Mouse (Mus musculus) neural tube, embryonic 11.5 days (tissue): ENCODE results near the gene Xlr5c. TPM values are rescaled to one million over a fixed set of nuclear protein-coding genes. Genes with fewer than 3 reads are reported as not detected.
"Not testable (repeated sequence)": the region's sequence is repeated elsewhere in the genome, so short reads cannot be mapped to it uniquely, and the experiment has no call there.

Experiments
- ATAC-seq: fragments of 200-750 bp; cut with Nextera tagmentation; 2 replicates; pipeline ENCODE4 v1.8.0; 2017; ENCODE audit warnings: moderate number of reproducible peaks, mild to moderate bottlenecking, moderate TSS enrichment, moderate library complexity; ENCODE audit not compliant: insufficient read depth, low FRiP score, low TSS enrichment
- DNase-seq: peaks from one replicate; pipeline ENCODE4 v3.0.0-alpha.2; 2015; ENCODE audit warnings: low spot score
- H3K27ac ChIP-seq: fragments of 300-500 bp; sonication (generic); 2 replicates; pipeline ENCODE4 v1.5.1; 2014; ENCODE audit warnings: low read depth, mild to moderate bottlenecking, low read length
- H3K27me3 ChIP-seq: fragments of 300-500 bp; sonication (generic); 2 replicates; pipeline ENCODE4 v1.6.1; 2014; ENCODE audit warnings: mild to moderate bottlenecking, low read length, mixed read lengths; ENCODE audit not compliant: control insufficient read depth, insufficient read depth
- H3K36me3 ChIP-seq: fragments of 300-500 bp; sonication (generic); 2 replicates; pipeline ENCODE4 v1.6.1; 2014; ENCODE audit warnings: mild to moderate bottlenecking, low read length, moderate library complexity, mixed read lengths; ENCODE audit not compliant: control insufficient read depth, insufficient read depth
- H3K4me1 ChIP-seq: fragments of 300-500 bp; sonication (generic); 2 replicates; pipeline ENCODE4 v1.6.1; 2014; ENCODE audit warnings: low read length, mixed read lengths; ENCODE audit not compliant: control insufficient read depth, insufficient read depth
- H3K4me2 ChIP-seq: fragments of 300-500 bp; sonication (generic); 2 replicates; pipeline ENCODE4 v1.6.1; 2014; ENCODE audit warnings: low read depth, mild to moderate bottlenecking, moderate library complexity
- H3K4me3 ChIP-seq: fragments of 300-500 bp; sonication (generic); 2 replicates; pipeline ENCODE4 v1.5.1; 2014; ENCODE audit warnings: low read depth, low read length
- H3K9ac ChIP-seq: fragments of 300-500 bp; sonication (generic); 2 replicates; pipeline ENCODE4 v1.6.1; 2014; ENCODE audit warnings: mild to moderate bottlenecking, low read length
- H3K9me3 ChIP-seq: fragments of 300-500 bp; sonication (generic); 2 replicates; pipeline ENCODE4 v1.6.1; 2016; ENCODE audit warnings: low read length; ENCODE audit not compliant: control insufficient read depth
- WGBS: fragments of 180-500 bp; shearing (Covaris S2); extraction: QIAGEN DNeasy Blood & Tissue Kit; methylation state at CpG from one replicate; pipeline ENCODE4 v1.1.7; 2014; 5-methylcytosine and 5-hydroxymethylcytosine counted together
- polyA plus RNA-seq: library from polyadenylated mRNA; unstranded; fragments of >200 nt; fragmentation: Nextera tagmentation; extraction: Ambion mirVana; gene quantifications from 2 replicates; pipeline ENCODE4 v1.2.1, GENCODE M21; 2014

Xlr5c gene
- polyA plus RNA-seq, 1 experiment from 2014 or later: not detected

GRCm38 (mm10) chrX:73295745-73296144 lies 3.0 kb upstream of the Xlr5c start:
- ATAC-seq, H3K36me3 ChIP-seq, DNase-seq, H3K27ac ChIP-seq, H3K4me2 ChIP-seq, H3K4me1 ChIP-seq, H3K9me3 ChIP-seq, H3K27me3 ChIP-seq, H3K4me3 ChIP-seq, H3K9ac ChIP-seq: not testable (repeated sequence)
- WGBS: 81% methylated on average over 7 of the region's 10 CpGs

DNA sequence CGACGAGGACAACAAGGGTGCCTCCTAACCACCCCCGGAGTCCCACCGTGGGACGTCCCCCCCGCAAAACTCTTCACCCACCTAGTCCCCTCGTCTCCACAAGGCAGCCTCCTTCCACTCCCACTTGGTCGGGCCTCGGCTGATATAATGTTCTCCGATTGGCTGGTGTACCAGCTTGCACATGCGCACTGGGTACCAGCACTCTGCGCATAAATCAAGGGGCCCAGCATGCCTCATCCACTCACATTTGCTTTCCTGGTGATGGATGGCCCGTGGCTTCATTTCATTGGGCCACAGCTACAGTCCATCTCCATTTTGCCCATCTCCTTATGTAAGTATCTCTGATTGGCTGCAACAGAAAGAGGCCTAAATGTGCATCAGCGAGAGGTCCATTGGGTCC lies 27.5 kb downstream of the Xlr5c start, which contains the start of gene Xlr3c:
Gene Xlr3c (minus strand): TSS at position 121 of the 400 bp plus-strand sequence.
- not testable (repeated sequence) for H3K4me3 ChIP-seq, ATAC-seq, H3K4me1 ChIP-seq, H3K27ac ChIP-seq, H3K27me3 ChIP-seq, H3K9ac ChIP-seq, H3K9me3 ChIP-seq, H3K4me2 ChIP-seq, DNase-seq, H3K36me3 ChIP-seq
- 93% methylated on average over 14 of the region's 14 CpGs for WGBS

DNA sequence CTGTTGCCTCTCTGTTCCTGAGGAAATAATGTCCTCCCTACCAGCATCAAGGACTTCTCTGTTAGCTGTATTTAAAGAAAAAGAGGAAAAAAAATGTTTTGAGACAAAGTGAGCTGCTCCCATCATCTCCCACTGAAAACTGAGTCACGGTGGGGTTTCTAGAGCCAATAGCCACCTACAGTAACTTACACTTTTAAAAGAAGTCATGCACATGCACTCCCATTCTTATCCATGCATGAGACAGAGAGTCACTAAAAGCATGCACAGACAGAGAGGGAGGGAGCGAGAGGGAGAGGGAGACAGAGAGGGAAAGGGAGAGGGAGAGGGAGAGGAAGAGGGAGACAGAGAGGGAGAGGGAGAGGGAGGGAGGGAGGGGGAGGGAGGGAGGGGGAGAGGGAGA lies 30.3 kb downstream of the Xlr5c start:
- H3K4me1 ChIP-seq, ATAC-seq, H3K27ac ChIP-seq, H3K36me3 ChIP-seq, H3K4me3 ChIP-seq, H3K27me3 ChIP-seq, DNase-seq, H3K4me2 ChIP-seq, H3K9me3 ChIP-seq, H3K9ac ChIP-seq: not testable (repeated sequence)
- WGBS: 69% methylated on average over 1 of the region's 2 CpGs

DNA sequence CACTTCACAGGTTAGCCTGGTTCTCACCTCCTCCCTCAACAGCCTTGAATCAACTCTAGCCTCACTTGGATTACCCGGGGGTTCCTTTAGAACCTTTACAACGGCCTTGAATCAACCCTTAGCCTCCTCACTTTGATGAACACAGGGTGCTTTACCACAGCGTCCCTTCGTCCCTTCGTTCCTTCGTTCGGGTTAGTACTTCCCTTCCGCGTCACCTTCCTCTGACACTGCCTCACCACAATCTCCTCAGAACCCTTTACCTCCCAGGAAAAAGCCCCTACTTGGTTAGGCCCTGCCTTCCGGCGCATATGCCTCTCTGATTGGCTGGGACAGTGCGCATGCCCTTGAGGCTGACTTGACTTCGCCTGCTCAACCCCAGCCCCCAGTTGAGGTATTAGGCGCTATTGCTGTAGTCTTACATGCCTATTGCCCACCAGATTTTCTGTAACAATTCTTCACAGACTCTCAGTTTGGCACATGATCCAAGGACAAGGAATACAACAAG lies 49.9 kb downstream of the Xlr5c start, which contains the start of gene Xlr4c:
Gene Xlr4c (minus strand): TSS at position 310 of the 505 bp plus-strand sequence.
- H3K4me3 ChIP-seq, H3K4me1 ChIP-seq, H3K4me2 ChIP-seq, H3K9me3 ChIP-seq, H3K27me3 ChIP-seq, H3K9ac ChIP-seq, H3K27ac ChIP-seq, DNase-seq, H3K36me3 ChIP-seq, ATAC-seq: not testable (repeated sequence)
- WGBS: 94% methylated on average over 7 of the region's 14 CpGs

Other genes with a start within 250 kb of the Xlr5c start
- gene Pnma3, start 228.2 kb downstream of the Xlr5c start, polyA plus RNA-seq: 0.25 and 0.68 TPM in 2 replicates
- 0.20 and 0.73 TPM in 2 replicates for gene Xlr4a, start 210.5 kb downstream of the Xlr5c start, polyA plus RNA-seq
- 3.3 and 4.1 TPM in 2 replicates for gene Xlr3a, start 195.9 kb downstream of the Xlr5c start, polyA plus RNA-seq
- not detected in 2 replicates for gene Gm14685, start 175.9 kb downstream of the Xlr5c start, polyA plus RNA-seq
- not detected in 2 replicates for gene Xlr5b, start 144.2 kb downstream of the Xlr5c start, polyA plus RNA-seq
- gene DXBay18, start 143.5 kb downstream of the Xlr5c start, polyA plus RNA-seq: not detected in 2 replicates
- not detected in 2 replicates for gene Spin2d, start 116.0 kb downstream of the Xlr5c start, polyA plus RNA-seq
- 16.6 and 18.2 TPM in 2 replicates for gene Xlr3b, start 100.8 kb downstream of the Xlr5c start, polyA plus RNA-seq
- 0.38 and 0.64 TPM in 2 replicates for gene Xlr4b, start 78.6 kb downstream of the Xlr5c start, polyA plus RNA-seq
- gene F8a, start 64.7 kb downstream of the Xlr5c start, polyA plus RNA-seq: 16.9 and 19.0 TPM in 2 replicates
- 0.19 and 0.93 TPM in 2 replicates for gene Xlr4c, start 49.8 kb downstream of the Xlr5c start, polyA plus RNA-seq
- gene Xlr3c, start 27.6 kb downstream of the Xlr5c start, polyA plus RNA-seq: 0.17 and 0.37 TPM in 2 replicates
- not detected in 2 replicates for gene Xlr5a, start within 50 bp of the Xlr5c start, polyA plus RNA-seq
- gene Gm45015, start 43.9 kb upstream of the Xlr5c start, polyA plus RNA-seq: not detected in 2 replicates
- gene Zfp275, start 49.6 kb upstream of the Xlr5c start, polyA plus RNA-seq: 18.1 and 21.3 TPM in 2 replicates
- not detected in 2 replicates for gene Gm18336, start 105.8 kb upstream of the Xlr5c start, polyA plus RNA-seq
- not detected in 2 replicates for gene Zfp92, start 118.1 kb upstream of the Xlr5c start, polyA plus RNA-seq
- not detected in 2 replicates for gene Trex2, start 142.4 kb upstream of the Xlr5c start, polyA plus RNA-seq
- gene Haus7, start 166.1 kb upstream of the Xlr5c start, polyA plus RNA-seq: 76.1 and 81.4 TPM in 2 replicates
- gene Bgn, start 190.6 kb upstream of the Xlr5c start, polyA plus RNA-seq: 25.6 and 30.3 TPM in 2 replicates
- gene Atp2b3, start 210.1 kb upstream of the Xlr5c start, polyA plus RNA-seq: 0.43 and 0.52 TPM in 2 replicates